Mouse (Mus musculus) NIH3T3 (cell line): Measurements from ENCODE around the gene Gm21976.
A peak's percentile ranks its signal among the peaks of the same experiment; 100 is the strongest.

ENCODE experiments used
- DNase-seq: peaks from one replicate; pipeline ENCODE4 v3.0.0-alpha.2; 2012; ENCODE audit warnings: low read depth

Gm21976 gene

GRCm38 (mm10) chr13:98279686-98280085 lies at the start of gene Gm21976:
Gene Gm21976, plus strand, starts transcription at chr13:98279887.
- no peak for DNase-seq

- no peak for DNase-seq
Measured at GRCm38 (mm10) chr13:98230511-98230910, 49.2 kb upstream of the Gm21976 start.

GRCm38 (mm10) chr13:98235451-98235850 lies 44.2 kb upstream of the Gm21976 start:
- no peak for DNase-seq

- peak; percentile 87 for DNase-seq
Measured at GRCm38 (mm10) chr13:98239978-98240641, 39.6 kb upstream of the Gm21976 start.

- peak; percentile 44 for DNase-seq
Measured at GRCm38 (mm10) chr13:98241531-98242282, 38.0 kb upstream of the Gm21976 start.

GRCm38 (mm10) chr13:98244571-98245350 lies 34.9 kb upstream of the Gm21976 start:
- no peak for DNase-seq

GRCm38 (mm10) chr13:98245386-98245785 lies 34.3 kb upstream of the Gm21976 start:
- no peak for DNase-seq

GRCm38 (mm10) chr13:98249594-98249993 lies 30.1 kb upstream of the Gm21976 start:
- no peak for DNase-seq

GRCm38 (mm10) chr13:98254921-98255320 lies 24.8 kb upstream of the Gm21976 start:
- DNase-seq = peak; percentile 52

- peak; percentile 99 for DNase-seq
Measured at GRCm38 (mm10) chr13:98262636-98263457, 16.8 kb upstream of the Gm21976 start, which contains the start of the genes Utp15 and Ankra2. Gene Utp15, minus strand, starts transcription at chr13:98263041. Gene Ankra2, plus strand, starts transcription at chr13:98263074.

GRCm38 (mm10) chr13:98263458-98263987 lies 16.2 kb upstream of the Gm21976 start:
- DNase-seq = no peak

- peak; percentile 65 for DNase-seq
Measured at GRCm38 (mm10) chr13:98264111-98264510, 15.6 kb upstream of the Gm21976 start.

GRCm38 (mm10) chr13:98274023-98274422 lies 5.7 kb upstream of the Gm21976 start:
- no peak for DNase-seq

- DNase-seq = peak; percentile 87
Measured at GRCm38 (mm10) chr13:98275646-98276045, 4.0 kb upstream of the Gm21976 start.

- DNase-seq = no peak
Measured at GRCm38 (mm10) chr13:98276253-98276652, 3.4 kb upstream of the Gm21976 start.

- no peak for DNase-seq
Measured at GRCm38 (mm10) chr13:98277501-98277900, 2.2 kb upstream of the Gm21976 start.

- peak; percentile 72 for DNase-seq
Measured at GRCm38 (mm10) chr13:98280990-98281650, 1.4 kb downstream of the Gm21976 start.

- DNase-seq = no peak
Measured at GRCm38 (mm10) chr13:98290719-98291118, 11.0 kb downstream of the Gm21976 start.

GRCm38 (mm10) chr13:98291712-98292111 lies 12.0 kb downstream of the Gm21976 start:
- no peak for DNase-seq

GRCm38 (mm10) chr13:98296072-98296471 lies 16.4 kb downstream of the Gm21976 start:
- DNase-seq = peak; percentile 48
